Mouse (Mus musculus) forebrain, embryonic 15.5 days (tissue): Measurements from ENCODE around the gene Cercam. TPM values are rescaled to one million over a fixed set of nuclear protein-coding genes. Genes with fewer than 3 reads are reported as not detected.

ENCODE experiments used
- ATAC-seq: fragments of 200-750 bp; cut with Nextera tagmentation; replicated peaks from 2 replicates; pipeline ENCODE4 v1.8.0; 2017; ENCODE audit warnings: mild to moderate bottlenecking, moderate TSS enrichment, moderate library complexity
- H3K27ac ChIP-seq: fragments of 300-500 bp; sonication (generic); replicated peaks from 2 replicates; pipeline ENCODE4 v1.5.1; 2015; ENCODE audit warnings: mild to moderate bottlenecking, inconsistent platforms
- H3K27me3 ChIP-seq: fragments of 300-500 bp; sonication (generic); 2 replicates; pipeline ENCODE4 v1.6.1; 2015; ENCODE audit warnings: inconsistent platforms
- H3K36me3 ChIP-seq: fragments of 300-500 bp; sonication (generic); 2 replicates; pipeline ENCODE4 v1.6.1; 2015; ENCODE audit warnings: mild to moderate bottlenecking, inconsistent platforms
- H3K4me1 ChIP-seq: fragments of 300-500 bp; sonication (generic); 2 replicates; pipeline ENCODE4 v1.6.1; 2015; ENCODE audit warnings: inconsistent platforms
- H3K4me2 ChIP-seq: fragments of 300-500 bp; sonication (generic); replicated peaks from 2 replicates; pipeline ENCODE4 v1.6.1; 2015; ENCODE audit warnings: mild to moderate bottlenecking, inconsistent platforms
- H3K4me3 ChIP-seq: fragments of 300-500 bp; sonication (generic); 2 replicates; pipeline ENCODE4 v1.5.1; 2015; ENCODE audit warnings: mild to moderate bottlenecking, inconsistent platforms
- H3K9ac ChIP-seq: fragments of 300-500 bp; sonication (generic); replicated peaks from 2 replicates; pipeline ENCODE4 v1.6.1; 2015; ENCODE audit warnings: mild to moderate bottlenecking, inconsistent platforms
- H3K9me3 ChIP-seq: fragments of 300-500 bp; sonication (generic); 2 replicates; pipeline ENCODE4 v1.6.1; 2016; ENCODE audit warnings: inconsistent platforms
- WGBS: fragments of 180-500 bp; shearing (Covaris S2); methylation state at CpG from one replicate; pipeline ENCODE4 v1.1.7; 2015; ENCODE audit warnings: mixed read lengths; 5-methylcytosine and 5-hydroxymethylcytosine counted together
- polyA plus RNA-seq: library from polyadenylated mRNA; unstranded; fragments of >200 nt; fragmentation: Nextera tagmentation; extraction: Ambion mirVana; gene quantifications from 2 replicates; pipeline ENCODE4 v1.2.1, GENCODE M21; 2015

Cercam gene
- polyA plus RNA-seq: 6.8 and 7.2 TPM in 2 replicates

GRCm38 (mm10) chr2:29868949-29869645, at the start of gene Cercam:
TSS of gene Cercam (plus strand) at chr2:29869164.
- Histone ChIP-seq H3K27me3 (no peaks in the 10 kb centered on the region), H3K4me2 (peak within 1 kb of the TSS; percentile 89), H3K9me3 (no peaks in the 10 kb centered on the region), H3K9ac (peak within 1 kb of the TSS; percentile 54), H3K27ac (peak within 1 kb of the TSS; percentile 81), H3K4me1 (peaks cover 17% of the 10 kb centered on the region), H3K4me3 (peak within 1 kb of the TSS; percentile 58), H3K36me3 (no peaks in the 10 kb centered on the region)
- peak; percentile 93 for ATAC-seq
- WGBS: 0% methylated on average over 40 of the region's 44 CpGs

- peaks cover 25% of the 10 kb centered on the region for H3K36me3 ChIP-seq
- no peak overlapping the region for H3K9ac ChIP-seq
- peaks cover 20% of the 10 kb centered on the region for H3K4me1 ChIP-seq
- H3K4me3 ChIP-seq: no peak overlapping the region
- no peaks in the 10 kb centered on the region for H3K9me3 ChIP-seq
- WGBS: 18% methylated on average over 2 of the region's 2 CpGs
- peak overlapping the region; percentile 94 for H3K27ac ChIP-seq
- peak overlapping the region; percentile 85 for H3K4me2 ChIP-seq
- no peak for ATAC-seq
- H3K27me3 ChIP-seq: no peaks in the 10 kb centered on the region
These were observed 49.6 kb upstream of the Cercam start for GRCm38 (mm10) chr2:29819363-29819762.

- WGBS: 1% methylated on average over 35 of the region's 35 CpGs
- peak; percentile 72 for ATAC-seq
- peak within 1 kb of the TSS; percentile 47 for H3K4me3 ChIP-seq
- H3K4me1 ChIP-seq: peaks cover 20% of the 10 kb centered on the region
- peak within 1 kb of the TSS; percentile 94 for H3K27ac ChIP-seq
- peak within 1 kb of the TSS; percentile 85 for H3K4me2 ChIP-seq
- H3K9me3 ChIP-seq: no peaks in the 10 kb centered on the region
- H3K27me3 ChIP-seq: no peaks in the 10 kb centered on the region
- H3K9ac ChIP-seq: peak within 1 kb of the TSS; percentile 66
- peaks cover 18% of the 10 kb centered on the region for H3K36me3 ChIP-seq
These were observed 48.7 kb upstream of the Cercam start, which contains the start of gene Urm1 for GRCm38 (mm10) chr2:29820025-29820817. TSS of gene Urm1 (plus strand) at chr2:29820075.

GRCm38 (mm10) chr2:29826318-29826925, 42.5 kb upstream of the Cercam start:
- Histone ChIP-seq H3K4me2 (peak overlapping the region; percentile 57), H3K36me3 (no peaks in the 10 kb centered on the region), H3K9ac (peak overlapping the region; percentile 82), H3K27me3 (no peaks in the 10 kb centered on the region), H3K4me1 (peaks cover 19% of the 10 kb centered on the region), H3K9me3 (no peaks in the 10 kb centered on the region), H3K27ac (peak overlapping the region; percentile 97), H3K4me3 (peak overlapping the region; percentile 93)
- WGBS: 14% methylated on average over 11 of the region's 11 CpGs
- ATAC-seq: peak; percentile 23; the same call in 1 of the 2 replicates

DNA sequence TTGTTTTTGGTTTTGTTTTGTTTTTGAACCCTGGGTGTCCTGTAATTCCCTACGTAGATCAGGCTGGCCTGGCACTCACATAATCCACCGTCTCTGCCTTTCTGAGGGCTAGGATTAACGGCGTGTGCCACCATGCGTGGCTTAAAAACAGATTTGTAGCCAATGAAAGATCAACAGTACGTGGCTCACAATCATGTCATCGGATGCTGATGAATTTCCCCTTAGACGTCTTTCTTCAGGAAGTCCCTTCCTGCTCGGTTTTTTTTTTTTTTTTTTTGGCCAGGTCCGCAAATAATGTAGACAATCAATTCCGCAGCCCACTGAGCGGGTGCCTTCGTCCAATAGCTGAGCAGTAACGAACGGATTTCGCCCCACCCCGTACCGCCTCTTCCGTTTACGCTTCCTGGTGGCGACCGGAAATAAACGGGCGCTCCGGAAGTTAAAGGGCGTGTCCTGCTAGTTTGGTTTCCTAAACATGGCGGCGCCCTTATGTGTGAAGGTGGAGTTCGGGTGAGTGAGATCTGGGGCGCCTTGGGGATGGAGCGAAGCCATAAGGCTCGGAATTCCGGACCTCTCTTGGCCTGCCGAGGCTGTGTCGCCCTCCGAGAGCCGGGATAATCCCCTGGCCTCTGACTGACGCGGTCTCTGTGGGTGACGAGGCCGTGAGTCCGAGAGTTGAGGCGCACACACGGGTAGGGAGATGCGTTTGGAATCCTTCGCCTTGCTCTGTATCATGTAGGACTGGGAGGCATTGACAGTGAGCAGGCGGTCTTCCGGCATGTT, 41.8 kb upstream of the Cercam start:
- Histone ChIP-seq H3K36me3 (no peaks in the 10 kb centered on the region), H3K9ac (peak overlapping the region; percentile 82), H3K4me3 (peak overlapping the region; percentile 93), H3K9me3 (no peaks in the 10 kb centered on the region), H3K4me2 (peak overlapping the region; percentile 76), H3K27me3 (no peaks in the 10 kb centered on the region), H3K27ac (peak overlapping the region; percentile 97), H3K4me1 (peaks cover 19% of the 10 kb centered on the region)
- under 1% methylated on average over 48 of the region's 48 CpGs for WGBS
- ATAC-seq: peak; percentile 98

DNA sequence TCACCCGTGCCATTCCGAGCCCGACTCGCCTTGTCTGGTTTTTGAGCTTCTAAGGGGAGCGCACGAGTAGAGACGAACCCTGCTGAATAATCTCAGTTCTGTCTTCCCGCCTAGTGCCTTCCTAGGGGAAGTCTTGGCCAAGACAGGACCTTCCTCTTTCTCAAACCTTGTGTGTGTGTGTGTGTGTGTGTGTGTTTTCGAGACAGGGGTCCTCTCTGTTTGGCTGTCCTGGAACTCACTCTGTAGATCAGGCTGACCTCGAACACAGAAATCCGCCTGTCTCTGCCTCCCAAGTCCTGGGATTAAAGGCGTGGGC, 41.3 kb upstream of the Cercam start:
- 6% methylated on average over 12 of the region's 12 CpGs for WGBS
- Histone ChIP-seq H3K9ac (peak overlapping the region; percentile 73), H3K27me3 (no peaks in the 10 kb centered on the region), H3K27ac (peak overlapping the region; percentile 49), H3K4me3 (peak overlapping the region; percentile 93), H3K9me3 (no peaks in the 10 kb centered on the region), H3K4me1 (peaks cover 19% of the 10 kb centered on the region), H3K36me3 (peaks cover 2% of the 10 kb centered on the region), H3K4me2 (peak overlapping the region; percentile 76)
- no peak for ATAC-seq

DNA sequence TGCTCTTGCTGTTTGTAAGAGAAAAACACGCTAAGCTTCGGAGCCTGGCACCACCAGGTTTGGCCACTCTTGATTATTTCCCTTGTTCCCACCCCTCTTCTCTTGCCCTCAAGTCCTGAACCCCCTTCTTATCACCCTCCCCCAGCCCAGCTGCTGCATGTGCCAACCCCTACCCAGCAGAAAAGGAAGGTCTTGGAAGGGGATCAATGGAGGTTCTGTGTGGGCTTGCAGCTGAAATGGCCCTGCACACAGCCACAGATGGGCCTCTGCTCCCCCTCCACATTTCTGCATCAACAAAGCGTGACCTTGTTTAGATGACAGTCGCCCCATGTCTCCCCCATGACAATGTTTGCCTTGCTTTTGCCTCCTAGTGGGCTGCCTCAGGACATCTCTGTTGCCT, 37.9 kb upstream of the Cercam start:
- ATAC-seq: no peak
- WGBS: 86% methylated on average over 4 of the region's 4 CpGs
- peaks cover 10% of the 10 kb centered on the region for H3K36me3 ChIP-seq

GRCm38 (mm10) chr2:29833796-29834195, 35.2 kb upstream of the Cercam start:
- Histone ChIP-seq H3K36me3 (peaks cover 10% of the 10 kb centered on the region), H3K27ac (no peak overlapping the region), H3K4me1 (0 out of 2 replicates have a peak, but pooled peaks cover 3% of the 10 kb centered on the region), H3K9ac (no peak overlapping the region), H3K9me3 (no peaks in the 10 kb centered on the region), H3K4me3 (no peak overlapping the region), H3K27me3 (no peaks in the 10 kb centered on the region), H3K4me2 (no peak overlapping the region)
- 97% methylated on average over 5 of the region's 5 CpGs for WGBS
- ATAC-seq: no peak

More for the DNA sequence above, 37.9 kb upstream of the Cercam start:
- Histone ChIP-seq H3K27ac (no peak overlapping the region), H3K9ac (no peak overlapping the region), H3K4me2 (no peak overlapping the region), H3K4me3 (no peak overlapping the region), H3K4me1 (peaks cover 20% of the 10 kb centered on the region), H3K9me3 (no peaks in the 10 kb centered on the region), H3K27me3 (no peaks in the 10 kb centered on the region)

GRCm38 (mm10) chr2:29835391-29835899, 33.5 kb upstream of the Cercam start:
- Histone ChIP-seq H3K4me3 (no peak overlapping the region), H3K27me3 (no peaks in the 10 kb centered on the region), H3K27ac (peak overlapping the region; percentile 32; the same call in 1 of the 2 replicates), H3K4me2 (no peak overlapping the region), H3K9me3 (no peaks in the 10 kb centered on the region), H3K4me1 (0 out of 2 replicates have a peak, but pooled peaks cover 3% of the 10 kb centered on the region), H3K9ac (no peak overlapping the region), H3K36me3 (peaks cover 10% of the 10 kb centered on the region)
- no peak for ATAC-seq
- 8% methylated on average over 2 of the region's 2 CpGs for WGBS

- Histone ChIP-seq H3K9me3 (no peaks in the 10 kb centered on the region), H3K4me3 (no peak overlapping the region), H3K27ac (no peak overlapping the region), H3K9ac (no peak overlapping the region), H3K27me3 (peaks cover 11% of the 10 kb centered on the region), H3K4me2 (no peak overlapping the region), H3K36me3 (peaks cover 19% of the 10 kb centered on the region), H3K4me1 (0 out of 2 replicates have a peak, but pooled peaks cover 3% of the 10 kb centered on the region)
- 51% methylated on average over 4 of the region's 4 CpGs for WGBS
- ATAC-seq: 0 out of 2 replicates have a peak, but pooled peaks have one; percentile 19
These were observed 29.5 kb upstream of the Cercam start for GRCm38 (mm10) chr2:29839460-29839859.
